Mouse (Mus musculus) myocyte (in vitro differentiated cells): ENCODE measurements around the gene Mt4. TPM values are rescaled to one million over a fixed set of nuclear protein-coding genes. Genes with fewer than 3 reads are reported as not detected.

Experiments
- H3K27me3 ChIP-seq: one replicate; pipeline ENCODE4 v1.6.1; 2011; ENCODE audit not compliant: control insufficient read depth, insufficient read depth, insufficient read length
- H3K36me3 ChIP-seq: one replicate; pipeline ENCODE4 v1.6.1; 2011; ENCODE audit not compliant: control insufficient read depth, insufficient read depth
- H3K4me2 ChIP-seq: one replicate; pipeline ENCODE4 v1.6.1; 2011; ENCODE audit warnings: low read depth, control low read depth
- H3K4me3 ChIP-seq: one replicate; pipeline ENCODE4 v1.5.1; 2011; ENCODE audit warnings: mild to moderate bottlenecking, control low read depth, moderate library complexity
- H3K79me2 ChIP-seq: one replicate; pipeline ENCODE4 v1.6.1; 2011; ENCODE audit not compliant: control insufficient read depth, insufficient read depth
- H3ac ChIP-seq: one replicate; pipeline ENCODE4 v1.6.1; 2011; ENCODE audit not compliant: control insufficient read depth, insufficient read length
- CEBPB ChIP-seq: IDR thresholded peaks from 2 replicates; pipeline ENCODE4 v1.6.1; 2011; ENCODE audit warnings: mild to moderate bottlenecking, moderate library complexity; ENCODE audit not compliant: poor library complexity, insufficient read depth, severe bottlenecking
- E2F4 ChIP-seq: IDR thresholded peaks from one replicate; pipeline ENCODE4 v1.6.1; 2011; ENCODE audit warnings: mild to moderate bottlenecking, control low read depth, moderate library complexity; ENCODE audit not compliant: insufficient read depth
- MAX ChIP-seq: IDR thresholded peaks from one replicate; pipeline ENCODE4 v1.6.1; 2011; ENCODE audit warnings: low read depth, mild to moderate bottlenecking, control low read depth
- MYOD1 ChIP-seq, 3 experiments: IDR thresholded peaks; one replicate each; pipeline ENCODE4 v1.6.1; 2011; ENCODE audit warnings: control low read depth in 2 of 3, low read depth in 2 of 3, mild to moderate bottlenecking in 2 of 3, moderate library complexity in 1 of 3; ENCODE audit not compliant: insufficient read length in 2 of 3, control insufficient read depth in 1 of 3
- MYOG ChIP-seq, 3 experiments: IDR thresholded peaks; one replicate each; pipeline ENCODE4 v1.6.1; 2011; ENCODE audit warnings: control low read depth in 2 of 3, low read depth in 2 of 3, mild to moderate bottlenecking in 2 of 3; ENCODE audit not compliant: insufficient read length in 2 of 3, control insufficient read depth in 1 of 3, insufficient read depth in 1 of 3
- POLR2A ChIP-seq: IDR thresholded peaks from one replicate; pipeline ENCODE4 v1.6.1; 2011; ENCODE audit warnings: low read depth, mild to moderate bottlenecking, control low read depth, moderate library complexity; ENCODE audit not compliant: insufficient read length
- POLR2AphosphoS2 ChIP-seq: IDR thresholded peaks from one replicate; pipeline ENCODE4 v1.6.1; 2011; ENCODE audit warnings: low read depth, control low read depth; ENCODE audit not compliant: insufficient read length
- REST ChIP-seq: IDR thresholded peaks from one replicate; pipeline ENCODE4 v1.6.1; 2011; ENCODE audit warnings: mild to moderate bottlenecking, control low read depth, moderate library complexity; ENCODE audit not compliant: insufficient read depth, insufficient read length
- SRF ChIP-seq: IDR thresholded peaks from one replicate; pipeline ENCODE4 v1.6.1; 2011; ENCODE audit warnings: low read depth; ENCODE audit not compliant: control insufficient read depth, insufficient read length
- TCF12 ChIP-seq: IDR thresholded peaks from one replicate; pipeline ENCODE4 v1.6.1; 2011; ENCODE audit warnings: mild to moderate bottlenecking, control low read depth; ENCODE audit not compliant: poor library complexity, insufficient read depth, severe bottlenecking
- TCF3 ChIP-seq: IDR thresholded peaks from one replicate; pipeline ENCODE4 v1.6.1; 2011; ENCODE audit warnings: low read depth, control low read depth; ENCODE audit not compliant: insufficient read length
- USF1 ChIP-seq: IDR thresholded peaks from one replicate; pipeline ENCODE4 v1.6.1; 2011; ENCODE audit warnings: low read depth, mild to moderate bottlenecking, control low read depth, moderate library complexity
- polyA plus RNA-seq: library from polyadenylated mRNA; unstranded; fragments of >200 nt; fragmentation: generic; extraction: Trizol; gene quantifications from one replicate; pipeline ENCODE4 v1.2.1, GENCODE M21; 2012; ENCODE audit warnings: missing spikeins

Gene Mt4
- polyA plus RNA-seq, 1 experiment = not detected

GRCm38 (mm10) chr8:94178857-94179712, 42.1 kb downstream of the Mt4 start, which contains the start of gene Mt1:
Mt1 (plus strand) TSS chr8:94179082.
- TF ChIP-seq POLR2AphosphoS2 = peak; percentile 96
- peak in 1 of 3 experiments; percentile 52 for TF ChIP-seq MYOG (IDR thresholded peaks at IDR 0.05; ENCODE audit: control insufficient read depth in 1 of 3, insufficient read depth in 1 of 3, insufficient read length in 2 of 3, low read depth in 2 of 3)
- no peak for TF ChIP-seq CEBPB
- no peak for TF ChIP-seq MAX
- no peak for TF ChIP-seq REST
- no peak for TF ChIP-seq TCF12
- peak; percentile 90 for TF ChIP-seq POLR2A
- peak in 1 of 3 experiments; percentile 34 for TF ChIP-seq MYOD1 (IDR thresholded peaks at IDR 0.05; ENCODE audit: control insufficient read depth in 1 of 3, insufficient read length in 2 of 3, low read depth in 2 of 3)
- TF ChIP-seq SRF = peak; percentile 31
- peak; percentile 76 for TF ChIP-seq USF1
- no peak for TF ChIP-seq E2F4
- no peak for TF ChIP-seq TCF3
- peaks cover 14% of the 10 kb centered on the region for H3K79me2 ChIP-seq
- H3K27me3 ChIP-seq = no peaks in the 10 kb centered on the region
- H3K36me3 ChIP-seq = no peaks in the 10 kb centered on the region
- H3K4me3 ChIP-seq = peak within 1 kb of the TSS; percentile 91
- H3K4me2 ChIP-seq = peak within 1 kb of the TSS; percentile 97
- H3ac ChIP-seq = peak within 1 kb of the TSS; percentile 23

- no peaks in the 10 kb centered on the region for H3K36me3 ChIP-seq
- peak overlapping the region; percentile 91 for H3K4me3 ChIP-seq
- H3K79me2 ChIP-seq = peaks cover 14% of the 10 kb centered on the region
- peak overlapping the region; percentile 97 for H3K4me2 ChIP-seq
- TF ChIP-seq TCF12 (no peak), POLR2A (peak; percentile 40), CEBPB (no peak), POLR2AphosphoS2 (peak; percentile 57), TCF3 (no peak), MYOD1 (IDR thresholded peaks at IDR 0.05; ENCODE audit: control insufficient read depth in 1 of 3, insufficient read length in 2 of 3, low read depth in 2 of 3) (no peak)
- no peaks in the 10 kb centered on the region for H3K27me3 ChIP-seq
- peak overlapping the region; percentile 23 for H3ac ChIP-seq
Measured at GRCm38 (mm10) chr8:94179713-94180560, 42.9 kb downstream of the Mt4 start.

- no peaks in the 10 kb centered on the region for H3K36me3 ChIP-seq
- no peak overlapping the region for H3ac ChIP-seq
- H3K4me2 ChIP-seq = peak overlapping the region; percentile 97
- H3K79me2 ChIP-seq = peaks cover 14% of the 10 kb centered on the region
- no peak for TF ChIP-seq REST
- TF ChIP-seq E2F4 = no peak
- no peak for TF ChIP-seq POLR2A
- peak overlapping the region; percentile 91 for H3K4me3 ChIP-seq
- H3K27me3 ChIP-seq = no peaks in the 10 kb centered on the region
Measured at GRCm38 (mm10) chr8:94180561-94180908, 43.5 kb downstream of the Mt4 start.

GRCm38 (mm10) chr8:94182055-94182929, 45.3 kb downstream of the Mt4 start:
- no peaks in the 10 kb centered on the region for H3K36me3 ChIP-seq
- peaks cover 14% of the 10 kb centered on the region for H3K79me2 ChIP-seq
- TF ChIP-seq REST = no peak
- no peak for TF ChIP-seq MYOD1 (IDR thresholded peaks at IDR 0.05; ENCODE audit: control insufficient read depth in 1 of 3, insufficient read length in 2 of 3, low read depth in 2 of 3)
- no peak for TF ChIP-seq E2F4
- TF ChIP-seq TCF12 = no peak
- no peak for TF ChIP-seq MAX
- no peak for TF ChIP-seq CEBPB
- TF ChIP-seq MYOG (IDR thresholded peaks at IDR 0.05; ENCODE audit: control insufficient read depth in 1 of 3, insufficient read depth in 1 of 3, insufficient read length in 2 of 3, low read depth in 2 of 3) = no peak
- H3K4me3 ChIP-seq = peak overlapping the region; percentile 11
- H3ac ChIP-seq = no peak overlapping the region
- no peaks in the 10 kb centered on the region for H3K27me3 ChIP-seq
- peak overlapping the region; percentile 97 for H3K4me2 ChIP-seq
